Mouse (Mus musculus) olfactory bulb, adult 2 months (tissue): Measurements from ENCODE around the gene Wdr35.

ENCODE experiments used
- CTCF ChIP-seq: fragments of 200-500 bp; IDR thresholded peaks from 2 replicates; pipeline ENCODE4 v1.5.1; 2012; ENCODE audit warnings: low read depth, mild to moderate bottlenecking, low read length, moderate library complexity; ENCODE audit not compliant: insufficient read depth
- POLR2A ChIP-seq: fragments of 200-500 bp; IDR thresholded peaks from 2 replicates; pipeline ENCODE4 v1.6.1; 2012; ENCODE audit warnings: mild to moderate bottlenecking, low read depth, low read length, moderate library complexity; ENCODE audit not compliant: insufficient read depth

DNA sequence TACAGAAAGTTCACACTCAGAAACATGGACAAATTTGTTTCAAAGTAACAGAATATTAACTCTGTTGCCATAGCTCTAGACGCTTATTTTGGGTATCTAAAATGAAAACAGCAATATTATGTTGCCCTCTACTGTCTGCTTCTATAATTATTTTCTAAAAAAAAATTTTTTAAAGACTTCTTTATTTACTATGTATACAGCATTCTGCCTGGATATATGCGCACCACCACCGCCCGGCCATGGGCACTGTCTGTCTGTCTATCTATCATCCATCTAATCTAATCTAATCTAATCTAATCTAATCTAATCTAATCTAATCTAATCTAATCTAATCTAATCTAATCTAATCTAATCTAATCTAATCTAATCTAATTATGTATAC lies 55.8 kb downstream of the Wdr35 start:
- TF ChIP-seq CTCF (no peak), POLR2A (no peak)
